ENCODE assay signal across 8 mouse cellular contexts in genomic region chr10:42760329-42760728, GRCm38 (mm10). TPM values are rescaled to one million over a fixed set of nuclear protein-coding genes. Genes with fewer than 3 reads are reported as not detected.
DNase-seq lines count a peak whose midpoint lies in the region; ATAC-seq and TF ChIP-seq lines count a peak whose summit lies in the region.

No protein-coding gene starts in this region.

- no peaks in the 10 kb centered on the region for H3K27me3 ChIP-seq in heart, adult 2 months (ENCODE audit: control insufficient read depth, insufficient read depth, low read length)
- H3K27me3 ChIP-seq in heart, embryonic 10.5 days (ENCODE audit: insufficient read depth, poor library complexity, severe bottlenecking): no peaks in the 10 kb centered on the region
- H3K27me3 ChIP-seq in liver, embryonic 11.5 days (replicated peaks; ENCODE audit: control insufficient read depth, insufficient read depth, low read length): no peaks in the 10 kb centered on the region

- H3K9me3 ChIP-seq in heart, embryonic 10.5 days: no peaks in the 10 kb centered on the region
- no peaks in the 10 kb centered on the region for H3K9me3 ChIP-seq in liver, embryonic 11.5 days (ENCODE audit: control insufficient read depth, low read length)

- no peak overlapping the region for H3K4me3 ChIP-seq in heart, adult 2 months
- no peak overlapping the region for H3K4me3 ChIP-seq in heart, embryonic 10.5 days
- H3K4me3 ChIP-seq in liver, embryonic 11.5 days (ENCODE audit: low read depth, low read length): 0 out of 2 replicates have a peak overlapping the region, but pooled peaks have one; percentile 21

- H3K4me2 ChIP-seq in liver, embryonic 11.5 days: peak overlapping the region; percentile 87

- TF ChIP-seq EP300 in heart, adult 2 months (IDR thresholded peaks at IDR 0.05; ENCODE audit: insufficient read depth, low read depth, low read length): no peak

- ATAC-seq in liver, embryonic 11.5 days (replicated peaks; ENCODE audit: low FRiP score): no peak

- peaks cover 8% of the 10 kb centered on the region for H3K79me2 ChIP-seq in heart, adult 2 months (replicated peaks; ENCODE audit: control insufficient read depth, insufficient read depth, low read length)

- peak; percentile 46 for TF ChIP-seq CTCF in heart, adult 2 months (IDR thresholded peaks at IDR 0.05)

- H3K9ac ChIP-seq in heart, adult 2 months (ENCODE audit: low read depth, low read length): no peak overlapping the region
- H3K9ac ChIP-seq in liver, embryonic 11.5 days (ENCODE audit: low read depth, low read length): no peak overlapping the region

- H3K4me1 ChIP-seq in heart, adult 2 months (ENCODE audit: control insufficient read depth, insufficient read depth, low read length): peaks cover 3% of the 10 kb centered on the region
- H3K4me1 ChIP-seq in heart, embryonic 10.5 days: peaks cover 15% of the 10 kb centered on the region
- H3K4me1 ChIP-seq in liver, embryonic 11.5 days (replicated peaks; ENCODE audit: control insufficient read depth, insufficient read depth, low read length): peaks cover 20% of the 10 kb centered on the region

- intact Hi-C loops in heart, adult 2 months (cut with DNase I): loop anchor here (2.0 to 10.0 kb wide), 2 partner anchors 82 to 256 kb away; partner anchors contain the start of gene Snx3

- no peak for TF ChIP-seq POLR2A in heart, adult 2 months (IDR thresholded peaks at IDR 0.05; ENCODE audit: insufficient read depth, low read depth, low read length)

- H3K36me3 ChIP-seq in heart, adult 2 months (ENCODE audit: control insufficient read depth, insufficient read depth, low read length): peaks cover 6% of the 10 kb centered on the region
- H3K36me3 ChIP-seq in heart, embryonic 10.5 days: no peaks in the 10 kb centered on the region
- H3K36me3 ChIP-seq in liver, embryonic 11.5 days (ENCODE audit: control insufficient read depth, insufficient read depth, low read length): no peaks in the 10 kb centered on the region

- WGBS in heart, adult 2 months: 64% methylated on average over 8 of the region's 8 CpGs
- 47% methylated on average over 8 of the region's 8 CpGs for WGBS in heart, embryonic 10.5 days
- WGBS in liver, embryonic 11.5 days: 55% methylated on average over 8 of the region's 8 CpGs

- peak; percentile 15 to 21 for DNase-seq in heart, adult 2 months
- DNase-seq in heart, embryonic 10.5 days (ENCODE audit: low spot score): no peak
- peak; percentile 58 for DNase-seq in A20 (ENCODE audit: low read depth, low spot score)
- peak; percentile 27 for DNase-seq in cerebellum, adult 8-10 months
- DNase-seq in liver, embryonic 11.5 days (ENCODE audit: low spot score): no peak
- DNase-seq in retina, postnatal 1 day: peak; percentile 19
- DNase-seq in ovary, adult 18-20 months (ENCODE audit: low spot score): no peak
- DNase-seq in right cerebral cortex, postnatal 4 days: no peak

- no peak overlapping the region for H3K27ac ChIP-seq in heart, adult 2 months
- no peak overlapping the region for H3K27ac ChIP-seq in heart, embryonic 10.5 days
- no peak overlapping the region for H3K27ac ChIP-seq in liver, embryonic 11.5 days (ENCODE audit: low read depth, low read length)

RNA-seq across cellular contexts. Expression of gene Sec63, which starts 1.0 kb away (rescaled TPM):
- 10 to 100 TPM; 30.0 to 37.6 TPM for total RNA-seq in heart, adult 2 months (2021)
- polyA plus RNA-seq in heart, adult 2 months (2012; rRNA removed): 6.0 and 11.8 TPM in 2 replicates
- polyA plus RNA-seq in heart, embryonic 10.5 days (2016; fragmentation: Nextera tagmentation; extraction: Ambion mirVana): 18.6 and 28.4 TPM in 2 replicates
- polyA plus RNA-seq in liver, embryonic 11.5 days (2014; fragmentation: Nextera tagmentation; extraction: Ambion mirVana): 14.2 and 17.6 TPM in 2 replicates

Comparison
In these comparisons a context has a peak if more than half of its experiments do, and no peak if none do; other contexts are left out.
1. DNase-seq: peak in heart, adult 2 months (2 of 2), A20 (single experiment), cerebellum, adult 8-10 months (single experiment) and retina, postnatal 1 day (single experiment); none in heart, embryonic 10.5 days (single experiment), liver, embryonic 11.5 days (single experiment), ovary, adult 18-20 months (single experiment) and right cerebral cortex, postnatal 4 days (single experiment).